Comparison of ENCODE assay signal across 18 mouse cellular contexts in the genomic region with DNA sequence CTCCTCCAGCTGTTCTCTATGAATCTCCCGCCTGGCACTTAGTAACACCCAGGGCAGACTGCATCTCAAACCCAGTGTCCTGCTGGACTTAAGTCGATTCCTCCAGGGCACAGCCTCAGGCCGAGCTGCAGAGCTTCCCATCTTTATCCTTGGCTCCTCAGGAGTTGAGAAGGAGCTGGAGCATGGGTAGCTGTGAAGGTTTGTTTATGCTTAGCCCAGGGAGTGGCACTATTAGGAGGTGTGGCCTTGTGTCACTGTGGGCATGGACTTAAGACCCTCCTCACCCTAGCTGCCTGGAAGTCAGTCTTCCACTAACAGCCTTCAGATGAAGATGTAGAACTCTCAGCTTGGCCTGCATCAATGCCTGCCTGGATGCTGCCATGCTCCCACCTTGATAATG. TPM values are rescaled to one million over a fixed set of nuclear protein-coding genes. Genes with fewer than 3 reads are reported as not detected.
DNase-seq lines count a peak whose midpoint lies in the region.
"Had no signal": no experiment of that assay in that cellular context is flagged by ENCODE, and none has a peak within 500 bp of the region (broad histone marks: within the 10 kb centered on the region; RNA-seq: fewer than 3 reads in every experiment).

No protein-coding gene starts in this region.

- WGBS in heart, embryonic 10.5 days: 68% methylated on average over 3 of the region's 3 CpGs

- intact Hi-C loops in heart, postnatal 10 days (cut with DNase I): no loop called here

- H3K9me3 ChIP-seq in heart, embryonic 10.5 days: no peaks in the 10 kb centered on the region

- H3K27me3 ChIP-seq in heart, embryonic 10.5 days (ENCODE audit: insufficient read depth, poor library complexity, severe bottlenecking): no peaks in the 10 kb centered on the region
- H3K27me3 ChIP-seq: Patski had no signal

- no peaks in the 10 kb centered on the region for H3K36me3 ChIP-seq in heart, embryonic 10.5 days
- H3K36me3 ChIP-seq: G1E had no signal

- H3K4me3 ChIP-seq in heart, embryonic 10.5 days: no peak overlapping the region

- 0 out of 2 replicates have a peak, but pooled peaks cover 4% of the 10 kb centered on the region for H3K4me1 ChIP-seq in heart, embryonic 10.5 days

- peak; percentile 74 for DNase-seq in heart, adult 11 months
- DNase-seq in heart, postnatal 10 days: no peak
- DNase-seq in heart, embryonic 10.5 days (ENCODE audit: low spot score): peak; percentile 53
- DNase-seq in heart, adult 18-20 months: no peak
- DNase-seq in testis, postnatal 10 days (ENCODE audit: low spot score): peak; percentile 23
- DNase-seq in testis, postnatal 14 days (ENCODE audit: low spot score): no peak
- DNase-seq: adrenal gland, adult 2 months; adrenal gland, adult 8-10 months; adrenal gland, postnatal 10 days; adrenal gland, postnatal 14 days; adrenal gland, postnatal 25 days; adrenal gland, postnatal 36 days; B cell, adult 2 months; cerebellum, adult 11 months; cerebellum, adult 11-12 months; cerebellum, adult 18-20 months had no signal

- no peak overlapping the region for H3K27ac ChIP-seq in heart, embryonic 10.5 days

RNA-seq across cellular contexts. Expression of a gene that starts 28.1 kb away (rescaled TPM):
- total RNA-seq in heart, postnatal 10 days (2021): 10 to 100 TPM; 28.2 to 31.5 TPM
- 31.4 and 36.7 TPM in 2 replicates for polyA plus RNA-seq in heart, embryonic 10.5 days (2016; fragmentation: Nextera tagmentation; extraction: Ambion mirVana)
- total RNA-seq in heart, adult 18-20 months (2021): 100 to 1,000 TPM in 1 of 2 experiments, 10 to 100 TPM in 1; 83.6 to 151 TPM

RNA-seq across cellular contexts. Expression of a gene that starts 29.1 kb away (rescaled TPM):
- total RNA-seq in heart, postnatal 10 days (2021): 10 to 100 TPM; 53.8 to 56.8 TPM
- 17.2 and 18.8 TPM in 2 replicates for polyA plus RNA-seq in heart, embryonic 10.5 days (2016; fragmentation: Nextera tagmentation; extraction: Ambion mirVana)
- 10 to 100 TPM; 63.8 to 68.7 TPM for total RNA-seq in heart, adult 18-20 months (2021)

Comparison
In these comparisons a context has a peak if more than half of its experiments do, and no peak if none do; other contexts are left out.
1. DNase-seq: peak in heart, adult 11 months (single experiment), heart, embryonic 10.5 days (single experiment) and testis, postnatal 10 days (single experiment); none in heart, postnatal 10 days (0 of 2), heart, adult 18-20 months (0 of 2) and testis, postnatal 14 days (single experiment).